Mouse (Mus musculus) heart, adult 2 months (tissue): ENCODE data around the gene Zdhhc16. TPM values are rescaled to one million over a fixed set of nuclear protein-coding genes. Genes with fewer than 3 reads are reported as not detected.
"Not testable (repeated sequence)": the region's sequence is repeated elsewhere in the genome, so short reads cannot be mapped to it uniquely, and the experiment has no call there.

Experiments
- DNase-seq, 2 experiments: peaks; one replicate each; pipeline ENCODE4 v3.0.0; 2021
- H3K27ac ChIP-seq: fragments of 200-600 bp; 2 replicates; pipeline ENCODE4 v1.8.1; 2022
- H3K27me3 ChIP-seq: fragments of 200-500 bp; 2 replicates; pipeline ENCODE4 v1.6.1; 2012; ENCODE audit warnings: mild to moderate bottlenecking, low read length, inconsistent platforms, mixed read lengths; ENCODE audit not compliant: control insufficient read depth, insufficient read depth
- H3K36me3 ChIP-seq: fragments of 200-500 bp; 2 replicates; pipeline ENCODE4 v1.6.1; 2012; ENCODE audit warnings: low read length, inconsistent platforms; ENCODE audit not compliant: control insufficient read depth, insufficient read depth
- H3K4me1 ChIP-seq: fragments of 200-500 bp; 2 replicates; pipeline ENCODE4 v1.6.1; 2011; ENCODE audit warnings: low read length; ENCODE audit not compliant: control insufficient read depth, insufficient read depth
- H3K4me3 ChIP-seq: fragments of 200-600 bp; 2 replicates; pipeline ENCODE4 v1.8.1; 2022
- H3K79me2 ChIP-seq: fragments of 200-500 bp; replicated peaks from 2 replicates; pipeline ENCODE4 v1.6.1; 2012; ENCODE audit warnings: mild to moderate bottlenecking, inconsistent platforms, low read length, moderate library complexity, mixed read lengths; ENCODE audit not compliant: control insufficient read depth, insufficient read depth
- H3K9ac ChIP-seq: fragments of 200-500 bp; 2 replicates; pipeline ENCODE4 v1.6.1; 2012; ENCODE audit warnings: low read depth, mild to moderate bottlenecking, control low read depth, inconsistent platforms, low read length, mixed read lengths
- CTCF ChIP-seq: fragments of 200-600 bp; IDR thresholded peaks from 2 replicates; pipeline ENCODE4 v1.8.1; 2022; ENCODE audit warnings: antibody characterized with exemption, mild to moderate bottlenecking, moderate library complexity
- EP300 ChIP-seq: fragments of 200-500 bp; IDR thresholded peaks from 2 replicates; pipeline ENCODE4 v1.6.1; 2011; ENCODE audit warnings: low read depth, low read length, control low read depth; ENCODE audit not compliant: insufficient read depth
- POLR2A ChIP-seq: fragments of 200-500 bp; IDR thresholded peaks from 2 replicates; pipeline ENCODE4 v1.6.1; 2011; ENCODE audit warnings: mild to moderate bottlenecking, low read depth, low read length, control low read depth; ENCODE audit not compliant: insufficient read depth
- WGBS: fragments of 180-500 bp; shearing (Covaris S2); methylation state at CpG from one replicate; pipeline ENCODE4 v1.1.7; 2018; 5-methylcytosine and 5-hydroxymethylcytosine counted together
- intact Hi-C: fragments of 180-260 bp; cut with DNase I; formaldehyde crosslinking; loops from one replicate; pipeline ENCODE4 v1.15.1; 2025
- polyA plus RNA-seq: library from polyadenylated mRNA; depleted of rRNA; stranded (reverse); fragments of >200 nt; gene quantifications from 2 replicates; pipeline ENCODE4 v1.2.3, GENCODE M21; 2012
- total RNA-seq, 2 experiments: library from RNA; stranded (reverse); gene quantifications; 2 replicates each; pipeline ENCODE4 v1.2.3; 2021

Gene Zdhhc16
- total and polyA plus RNA-seq, 3 experiments: 12.3 to 40.3 (median 14.6) TPM

GRCm38 (mm10) chr19:41912121-41913080, 20.9 kb upstream of the Zdhhc16 start:
- H3K36me3 ChIP-seq: peaks cover 23% of the 10 kb centered on the region
- peak overlapping the region; percentile 81 for H3K9ac ChIP-seq
- intact Hi-C loops: loop anchor here (2.0 to 5.0 kb wide), 4 partner anchors 20 to 180 kb away; partner anchors contain the start of genes Exosc1, Frat2, Pi4k2a and Zdhhc16
- TF ChIP-seq CTCF (no peak), POLR2A (no peak; the same call in 1 of the 2 replicates), EP300 (no peak)
- H3K4me3 ChIP-seq: peak overlapping the region; percentile 71
- H3K79me2 ChIP-seq: 0 out of 2 replicates have a peak, but pooled peaks cover 3% of the 10 kb centered on the region
- H3K4me1 ChIP-seq: peaks cover 10% of the 10 kb centered on the region
- H3K27ac ChIP-seq: peak overlapping the region; percentile 98
- H3K27me3 ChIP-seq: no peaks in the 10 kb centered on the region
- peak; percentile 60 to 67 for DNase-seq
- 1% methylated on average over 53 of the region's 53 CpGs for WGBS

DNA sequence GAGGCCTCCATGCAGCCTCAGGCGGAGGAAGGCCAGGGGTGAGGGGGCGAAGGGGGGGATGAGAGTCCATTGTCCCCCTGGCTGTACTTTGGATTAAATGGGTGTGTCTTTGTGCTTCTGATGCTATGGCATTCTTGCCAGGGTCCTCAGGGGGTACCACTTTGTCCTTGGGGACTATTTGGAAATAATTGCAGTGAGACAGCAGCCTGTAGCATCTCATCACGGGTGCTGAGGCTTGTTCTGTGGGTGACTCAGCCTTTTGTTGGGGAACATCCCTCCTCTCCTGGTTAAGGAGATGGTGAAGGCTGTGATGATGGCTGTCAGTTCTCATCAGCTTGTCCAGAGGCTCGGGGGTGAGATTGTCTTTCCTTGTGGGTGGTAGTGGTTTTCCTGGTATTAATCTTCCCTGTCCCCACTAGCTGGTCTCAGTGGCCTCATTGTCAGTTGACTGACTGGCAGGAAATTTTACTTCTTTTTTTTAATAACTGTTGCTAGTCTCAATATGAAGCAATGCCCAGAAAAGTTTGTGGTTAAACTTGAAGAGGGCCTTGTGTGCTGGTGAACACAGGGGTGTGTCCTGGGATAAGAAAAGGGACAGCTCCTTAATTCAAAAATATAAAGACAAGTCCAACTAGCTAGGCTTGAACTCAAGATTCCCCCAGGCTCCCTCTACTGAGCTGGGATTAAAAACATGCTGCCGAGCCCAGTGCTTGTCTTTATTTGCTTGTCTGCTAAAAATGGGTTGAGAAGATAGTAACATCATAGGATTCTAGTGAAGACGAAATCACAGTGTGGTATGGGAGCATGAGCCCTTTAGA, 19.3 kb upstream of the Zdhhc16 start:
- Histone ChIP-seq H3K27ac (no peak overlapping the region), H3K4me3 (no peak overlapping the region; the same call in 1 of the 2 replicates), H3K36me3 (peaks cover 23% of the 10 kb centered on the region), H3K4me1 (peaks cover 10% of the 10 kb centered on the region), H3K79me2 (0 out of 2 replicates have a peak, but pooled peaks cover 3% of the 10 kb centered on the region), H3K9ac (no peak overlapping the region), H3K27me3 (no peaks in the 10 kb centered on the region)
- WGBS: 40% methylated on average over 6 of the region's 6 CpGs
- DNase-seq: no peak
- intact Hi-C loops: loop anchor here (2.0 to 5.0 kb wide), 4 partner anchors 19 to 178 kb away; partner anchors contain the start of genes Exosc1, Frat2, Pi4k2a and Zdhhc16
- no peak for TF ChIP-seq CTCF
- TF ChIP-seq EP300: no peak
- TF ChIP-seq POLR2A: no peak

DNA sequence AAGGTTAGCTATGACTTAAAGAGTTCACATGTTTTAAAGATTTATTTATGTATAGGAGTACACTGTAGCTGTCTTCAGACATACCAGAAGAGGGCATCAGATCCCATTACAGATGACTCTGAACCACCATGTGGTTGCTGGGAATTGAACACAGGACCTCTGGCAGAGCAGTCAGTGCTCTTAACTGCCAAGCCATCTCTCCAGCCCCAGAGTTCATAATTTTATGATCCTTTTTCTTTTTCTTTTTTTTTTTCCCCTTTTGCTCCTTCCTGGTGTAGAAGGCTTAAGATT, 18.7 kb upstream of the Zdhhc16 start:
- TF ChIP-seq CTCF: peak; percentile 32
- DNase-seq, H3K27ac ChIP-seq, H3K9ac ChIP-seq, H3K79me2 ChIP-seq, H3K4me3 ChIP-seq, H3K27me3 ChIP-seq: not testable (repeated sequence)
- peaks cover 23% of the 10 kb centered on the region for H3K36me3 ChIP-seq
- peaks cover 10% of the 10 kb centered on the region for H3K4me1 ChIP-seq
- intact Hi-C loops: loop anchor here (5.0 kb wide), 3 partner anchors 67 to 178 kb away; partner anchors contain the start of genes Frat2 and Pi4k2a

GRCm38 (mm10) chr19:41915294-41915693, 18.0 kb upstream of the Zdhhc16 start:
- Histone ChIP-seq H3K36me3 (peaks cover 23% of the 10 kb centered on the region), H3K27me3 (no peaks in the 10 kb centered on the region), H3K27ac (no peak overlapping the region), H3K9ac (no peak overlapping the region), H3K4me1 (peaks cover 10% of the 10 kb centered on the region), H3K79me2 (0 out of 2 replicates have a peak, but pooled peaks cover 3% of the 10 kb centered on the region), H3K4me3 (no peak overlapping the region)
- intact Hi-C loops: no loop called here
- no peak for TF ChIP-seq POLR2A
- no peak for TF ChIP-seq CTCF
- no peak for TF ChIP-seq EP300
- 62% methylated on average over 3 of the region's 3 CpGs for whole genome bisulfite sequencing
- DNase-seq: no peak

DNA sequence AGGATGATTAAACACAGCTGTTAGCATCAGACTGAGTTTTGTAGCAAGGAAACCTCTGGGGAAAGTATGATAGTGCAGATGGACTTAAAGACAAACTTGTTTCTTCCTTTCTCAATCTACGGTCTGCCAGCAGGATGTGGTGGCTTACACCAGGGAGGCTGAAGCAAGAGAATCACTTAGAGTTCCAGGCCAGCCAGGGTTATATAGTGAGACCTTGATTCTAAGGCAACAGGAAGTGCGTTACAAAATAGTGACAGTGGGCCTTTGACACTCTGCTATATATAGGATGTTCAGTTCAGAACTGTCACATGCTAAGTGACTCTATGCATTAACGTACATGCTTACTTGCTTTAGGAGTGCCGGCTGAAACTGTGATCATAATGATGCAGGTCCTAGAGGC, 16.4 kb upstream of the Zdhhc16 start:
- Histone ChIP-seq H3K27ac (no peak overlapping the region), H3K27me3 (no peaks in the 10 kb centered on the region), H3K4me3 (no peak overlapping the region), H3K36me3 (peaks cover 23% of the 10 kb centered on the region), H3K9ac (no peak overlapping the region), H3K4me1 (peaks cover 10% of the 10 kb centered on the region), H3K79me2 (0 out of 2 replicates have a peak, but pooled peaks cover 3% of the 10 kb centered on the region)
- intact Hi-C loops: no loop called here
- DNase-seq: no peak
- 62% methylated on average over 4 of the region's 4 CpGs for WGBS
- TF ChIP-seq EP300 (no peak), CTCF (no peak), POLR2A (no peak)

GRCm38 (mm10) chr19:41919471-41919870, 13.8 kb upstream of the Zdhhc16 start:
- TF ChIP-seq POLR2A (0 out of 2 replicates have a peak, but pooled peaks have one; percentile 3), CTCF (no peak), EP300 (no peak)
- H3K4me1 ChIP-seq: peaks cover 3% of the 10 kb centered on the region
- H3K27ac ChIP-seq: no peak overlapping the region
- DNase-seq: no peak
- intact Hi-C loops: no loop called here
- WGBS: 65% methylated on average over 4 of the region's 4 CpGs
- H3K36me3 ChIP-seq: peaks cover 9% of the 10 kb centered on the region
- no peak overlapping the region for H3K4me3 ChIP-seq
- H3K79me2 ChIP-seq: no peaks in the 10 kb centered on the region
- no peak overlapping the region for H3K9ac ChIP-seq
- no peaks in the 10 kb centered on the region for H3K27me3 ChIP-seq
